32 mouse cellular contexts compared by ENCODE assay signal in the genomic region with DNA sequence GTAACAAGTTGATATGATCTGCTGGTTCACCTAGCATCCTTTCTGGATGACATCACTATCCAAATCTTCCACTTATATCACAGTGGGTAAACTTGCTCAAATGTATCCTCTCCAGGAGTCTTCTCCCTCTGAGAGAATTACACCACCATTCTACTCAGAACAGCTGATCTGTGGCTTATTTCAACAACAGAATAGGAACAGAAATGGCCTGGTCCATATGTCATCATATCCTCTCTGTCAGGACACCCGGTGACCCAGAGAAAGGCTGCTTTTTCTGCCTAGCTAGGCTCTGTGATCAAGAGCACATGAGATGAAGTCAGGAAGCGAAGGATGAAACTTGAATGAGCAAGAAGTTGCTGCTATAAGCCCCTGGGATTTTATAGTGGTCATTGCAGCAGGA. TPM values are rescaled to one million over a fixed set of nuclear protein-coding genes. Genes with fewer than 3 reads are reported as not detected.
DNase-seq lines count a peak whose midpoint lies in the region; ATAC-seq and TF ChIP-seq lines count a peak whose summit lies in the region.
"Had no signal": no experiment of that assay in that cellular context is flagged by ENCODE, and none has a peak within 500 bp of the region (broad histone marks: within the 10 kb centered on the region; RNA-seq: fewer than 3 reads in every experiment).

No protein-coding gene starts in this region.

- peaks cover 5% of the 10 kb centered on the region for H3K27me3 ChIP-seq in heart, embryonic 11.5 days (ENCODE audit: control insufficient read depth, insufficient read depth, low read length)

- H3K9ac ChIP-seq in heart, embryonic 11.5 days (ENCODE audit: low read depth, low read length) = no peak overlapping the region
- H3K9ac ChIP-seq: embryonic facial prominence, embryonic 13.5 days; forebrain, embryonic 12.5 days; forebrain, embryonic 15.5 days; heart, embryonic 12.5 days; heart, embryonic 15.5 days; hindbrain, embryonic 14.5 days had no signal

- H3K4me1 ChIP-seq in bone marrow, adult 2 months (ENCODE audit: control insufficient read depth, insufficient read depth, low read length) = no peaks in the 10 kb centered on the region; the same call in 1 of the 2 replicates
- H3K4me1 ChIP-seq in heart, embryonic 11.5 days (ENCODE audit: control insufficient read depth, insufficient read depth, low read length) = 0 out of 2 replicates have a peak, but pooled peaks cover 3% of the 10 kb centered on the region

- no peaks in the 10 kb centered on the region for H3K36me3 ChIP-seq in macrophage (ENCODE audit: inconsistent target)
- H3K36me3 ChIP-seq in heart, embryonic 11.5 days (ENCODE audit: control insufficient read depth, insufficient read depth, low read length) = no peaks in the 10 kb centered on the region
- H3K36me3 ChIP-seq: embryonic facial prominence, embryonic 10.5 days; embryonic facial prominence, embryonic 13.5 days; forebrain, embryonic 12.5 days; forebrain, embryonic 15.5 days; heart, embryonic 12.5 days; heart, embryonic 15.5 days; hindbrain, embryonic 10.5 days had no signal

- ATAC-seq in monocyte, adult 5-6 weeks (replicated peaks; ENCODE audit: insufficient number of reproducible peaks, low FRiP score, low TSS enrichment, poor library complexity, severe bottlenecking) = peak; percentile 54; the same call in 1 of the 2 replicates
- no peak for ATAC-seq in heart, embryonic 11.5 days (replicated peaks; ENCODE audit: insufficient number of reproducible peaks, low FRiP score, low TSS enrichment)
- ATAC-seq: activated CD4-positive, CD25-positive, alpha-beta regulatory T cell, adult 4 months; forebrain, embryonic 15.5 days; hindbrain, postnatal 0 days; inflammation-experienced regulatory T-cells, adult 6 months had no signal

- H3K9me3 ChIP-seq in heart, embryonic 11.5 days (replicated peaks; ENCODE audit: control insufficient read depth, low read length) = no peaks in the 10 kb centered on the region
- H3K9me3 ChIP-seq: embryonic facial prominence, embryonic 10.5 days; embryonic facial prominence, embryonic 13.5 days; forebrain, embryonic 12.5 days; forebrain, embryonic 15.5 days; heart, embryonic 12.5 days; heart, embryonic 15.5 days; hindbrain, embryonic 10.5 days had no signal

- no peak overlapping the region for H3K4me2 ChIP-seq in heart, embryonic 11.5 days
- H3K4me2 ChIP-seq: embryonic facial prominence, embryonic 13.5 days; forebrain, embryonic 12.5 days; forebrain, embryonic 15.5 days; heart, embryonic 12.5 days; heart, embryonic 15.5 days; hindbrain, embryonic 14.5 days had no signal

- DNase-seq in 416B (ENCODE audit: low read depth) = peak; percentile 72
- no peak for DNase-seq in ovary, postnatal 10 days (ENCODE audit: low spot score)
- DNase-seq in spleen, postnatal 36 days (ENCODE audit: low spot score in 2 of 2) = no peak
- DNase-seq: adrenal gland, adult 8-10 months; adrenal gland, postnatal 25 days; embryo, embryonic 11 days; gastrocnemius, postnatal 10 days; gastrocnemius, postnatal 36 days; heart, adult 11 months; heart, postnatal 36 days had no signal

- WGBS in bone marrow, adult 2 months = 30% methylated on average over 2 of the region's 2 CpGs
- 11% methylated on average over 2 of the region's 2 CpGs for WGBS in macrophage (ENCODE audit: missing documents)
- WGBS in heart, embryonic 11.5 days (ENCODE audit: insufficient replicate concordance) = 80% methylated on average over 2 of the region's 2 CpGs

- TF ChIP-seq POLR2A in bone marrow, adult 2 months (IDR thresholded peaks at IDR 0.05; ENCODE audit: borderline replicate concordance, control insufficient read depth, low read depth, low read length) = no peak

- H3K27ac ChIP-seq in bone marrow, adult 2 months (ENCODE audit: control insufficient read depth, insufficient read depth, low read depth, low read length, poor library complexity) = peak overlapping the region; percentile 4; the same call in 1 of the 2 replicates
- peak overlapping the region; percentile 82 for H3K27ac ChIP-seq in macrophage
- no peak overlapping the region for H3K27ac ChIP-seq in heart, embryonic 11.5 days (ENCODE audit: low read depth, low read length)
- H3K27ac ChIP-seq: embryonic facial prominence, embryonic 10.5 days; embryonic facial prominence, embryonic 13.5 days; forebrain, embryonic 12.5 days; forebrain, embryonic 15.5 days; heart, embryonic 15.5 days; hindbrain, embryonic 10.5 days; hindbrain, embryonic 14.5 days; hindbrain, postnatal 0 days had no signal

- H3K4me3 ChIP-seq in bone marrow, adult 2 months (replicated peaks; ENCODE audit: control insufficient read depth, low read depth, low read length) = no peak overlapping the region
- no peak overlapping the region for H3K4me3 ChIP-seq in macrophage (ENCODE audit: inconsistent target)
- no peak overlapping the region for H3K4me3 ChIP-seq in heart, embryonic 11.5 days (ENCODE audit: low read depth, low read length)
- H3K4me3 ChIP-seq: embryonic facial prominence, embryonic 10.5 days; embryonic facial prominence, embryonic 13.5 days; erythroblast, embryonic 14.5 days; forebrain, embryonic 12.5 days; forebrain, embryonic 15.5 days; heart, embryonic 12.5 days; heart, embryonic 15.5 days; hindbrain, embryonic 10.5 days had no signal

- TF ChIP-seq CTCF in bone marrow, adult 2 months (IDR thresholded peaks at IDR 0.05; ENCODE audit: control insufficient read depth, insufficient read depth, low read length) = no peak

- no peaks in the 10 kb centered on the region for H3K79me2 ChIP-seq in macrophage (ENCODE audit: inconsistent target)

RNA-seq across cellular contexts. Expression of a gene that starts 13.7 kb away (rescaled TPM):
- not detected in 2 replicates for polyA plus RNA-seq in bone marrow, adult 2 months (2011; ENCODE audit: insufficient read depth, insufficient read length, low replicate concordance, missing spikeins)
- under 1 TPM in 2 of 26 experiments, not detected in 24; 0.32 to 0.42 TPM for total RNA-seq in macrophage (2018; cell fraction: chromatin; rRNA removed)
- total RNA-seq in macrophage (2018; cell fraction: cytosol; rRNA removed) = not detected
- under 1 TPM in 2 of 26 experiments, not detected in 24; 0.28 to 0.59 TPM for total RNA-seq in macrophage (2018; cell fraction: nucleus; rRNA removed)
- not detected in 3 replicates for polyA plus RNA-seq in macrophage (2018)
- 1.2 TPM in 1 of 3 replicates, not detected in the others for total RNA-seq in monocyte, adult 5-6 weeks (2017)
- polyA plus RNA-seq in heart, embryonic 11.5 days (2014; fragmentation: Nextera tagmentation; extraction: Ambion mirVana) = not detected in 2 replicates
- total RNA-seq: adrenal gland, postnatal 25 days; ES-E14; gastrocnemius, adult 18-20 months; gastrocnemius, postnatal 10 days; gastrocnemius, postnatal 36 days; heart, adult 8-10 months; heart, postnatal 10 days; heart, postnatal 36 days; hindbrain, postnatal 0 days had no signal
- polyA plus RNA-seq: cerebellum, adult 2 months; cortical plate, adult 2 months; erythroblast, embryonic 14.5 days; heart, embryonic 12.5 days; hindbrain, embryonic 10.5 days; hindbrain, embryonic 14.5 days; hindbrain, postnatal 0 days; inflammation-experienced regulatory T-cells, adult 6 months had no signal

RNA-seq across cellular contexts. Expression of a gene that starts 13.8 kb away (rescaled TPM):
- polyA plus RNA-seq in bone marrow, adult 2 months (2011; ENCODE audit: insufficient read depth, insufficient read length, low replicate concordance, missing spikeins) = 8.6 and 10.4 TPM in 2 replicates
- 100 to 1,000 TPM; 118 to 217 (median 176) TPM for total RNA-seq in macrophage (2018; cell fraction: chromatin; rRNA removed)
- total RNA-seq in macrophage (2018; cell fraction: cytosol; rRNA removed) = 10 to 100 TPM; 26.6 to 38.4 (median 32.7) TPM
- 100 to 1,000 TPM in 4 of 26 experiments, 10 to 100 TPM in 22; 52.4 to 130 (median 74.6) TPM for total RNA-seq in macrophage (2018; cell fraction: nucleus; rRNA removed)
- 26.3 to 39.0 TPM (median 30.4 TPM) in 3 replicates for polyA plus RNA-seq in macrophage (2018)
- total RNA-seq in monocyte, adult 5-6 weeks (2017) = 48.1 to 83.7 TPM (median 55.4 TPM) in 3 replicates
- 25.8 and 27.0 TPM in 2 replicates for polyA plus RNA-seq in heart, embryonic 11.5 days (2014; fragmentation: Nextera tagmentation; extraction: Ambion mirVana)

RNA-seq across cellular contexts. Expression of a gene that starts 40.1 kb away (rescaled TPM):
- not detected in 2 replicates for polyA plus RNA-seq in bone marrow, adult 2 months (2011; ENCODE audit: insufficient read depth, insufficient read length, low replicate concordance, missing spikeins)
- total RNA-seq in macrophage (2018; cell fraction: chromatin; rRNA removed) = 10 to 100 TPM in 12 of 26 experiments, 1 to 10 TPM in 14; 2.1 to 15.8 (median 9.7) TPM
- under 1 TPM in 10 of 26 experiments, not detected in 16; 0.09 to 0.71 (median 0.21) TPM for total RNA-seq in macrophage (2018; cell fraction: cytosol; rRNA removed)
- 10 to 100 TPM in 2 of 26 experiments, 1 to 10 TPM in 24; 1.9 to 10.4 (median 5.1) TPM for total RNA-seq in macrophage (2018; cell fraction: nucleus; rRNA removed)
- not detected in 3 replicates for polyA plus RNA-seq in macrophage (2018)
- total RNA-seq in monocyte, adult 5-6 weeks (2017) = 3.5 to 7.2 TPM (median 4.6 TPM) in 3 replicates
- not detected in 2 replicates for polyA plus RNA-seq in heart, embryonic 11.5 days (2014; fragmentation: Nextera tagmentation; extraction: Ambion mirVana)
- total RNA-seq: gastrocnemius, adult 18-20 months had no signal
- polyA plus RNA-seq: activated CD4-positive, CD25-positive, alpha-beta regulatory T cell, adult 4 months; embryonic facial prominence, embryonic 13.5 days; erythroblast, embryonic 14.5 days; forebrain, embryonic 12.5 days; forebrain, embryonic 15.5 days; heart, embryonic 12.5 days; heart, embryonic 15.5 days; hindbrain, embryonic 10.5 days; hindbrain, embryonic 14.5 days; hindbrain, postnatal 0 days had no signal
